Mouse (Mus musculus) hindbrain, embryonic 14.5 days (tissue): Measurements from ENCODE around the gene Fbxw28. TPM values are rescaled to one million over a fixed set of nuclear protein-coding genes. Genes with fewer than 3 reads are reported as not detected.
"Not testable (repeated sequence)": the region's sequence is repeated elsewhere in the genome, so short reads cannot be mapped to it uniquely, and the experiment has no call there.

Experiments used
- ATAC-seq: fragments of 200-750 bp; cut with Nextera tagmentation; 2 replicates; pipeline ENCODE4 v1.8.0; 2017; ENCODE audit warnings: moderate number of reproducible peaks, mild to moderate bottlenecking, moderate TSS enrichment, moderate library complexity; ENCODE audit not compliant: low FRiP score
- DNase-seq: peaks from one replicate; pipeline ENCODE4 v3.0.0-alpha.2; 2015; ENCODE audit warnings: low spot score
- H3K27ac ChIP-seq: fragments of 300-500 bp; sonication (generic); 2 replicates; pipeline ENCODE4 v1.5.1; 2014; ENCODE audit warnings: mild to moderate bottlenecking, moderate library complexity
- H3K27me3 ChIP-seq: fragments of 300-500 bp; sonication (generic); 2 replicates; pipeline ENCODE4 v1.6.1; 2014; ENCODE audit warnings: mild to moderate bottlenecking, low read length, mixed read lengths; ENCODE audit not compliant: control insufficient read depth, insufficient read depth
- H3K36me3 ChIP-seq: fragments of 300-500 bp; sonication (generic); replicated peaks from 2 replicates; pipeline ENCODE4 v1.6.1; 2014; ENCODE audit not compliant: control insufficient read depth, insufficient read depth
- H3K4me1 ChIP-seq: fragments of 300-500 bp; sonication (generic); replicated peaks from 2 replicates; pipeline ENCODE4 v1.6.1; 2014; ENCODE audit warnings: antibody characterized with exemption, low read length, mixed read lengths; ENCODE audit not compliant: control insufficient read depth, insufficient read depth
- H3K4me2 ChIP-seq: fragments of 300-500 bp; sonication (generic); replicated peaks from 2 replicates; pipeline ENCODE4 v1.6.1; 2014; ENCODE audit warnings: mild to moderate bottlenecking, moderate library complexity
- H3K4me3 ChIP-seq: fragments of 300-500 bp; sonication (generic); replicated peaks from 2 replicates; pipeline ENCODE4 v1.5.1; 2014; ENCODE audit warnings: mild to moderate bottlenecking, low read length
- H3K9ac ChIP-seq: fragments of 300-500 bp; sonication (generic); 2 replicates; pipeline ENCODE4 v1.6.1; 2014
- H3K9me3 ChIP-seq: fragments of 300-500 bp; sonication (generic); 2 replicates; pipeline ENCODE4 v1.6.1; 2016; ENCODE audit warnings: low read length; ENCODE audit not compliant: control insufficient read depth
- WGBS: fragments of 180-500 bp; shearing (Covaris S2); extraction: QIAGEN DNeasy Blood & Tissue Kit; methylation state at CpG from one replicate; pipeline ENCODE4 v1.1.7; 2014; 5-methylcytosine and 5-hydroxymethylcytosine counted together
- polyA plus RNA-seq: library from polyadenylated mRNA; unstranded; fragments of >200 nt; fragmentation: Nextera tagmentation; extraction: Ambion mirVana; gene quantifications from 2 replicates; pipeline ENCODE4 v1.2.1, GENCODE M21; 2014

The Fbxw28 gene
- polyA plus RNA-seq: not detected in 2 replicates

- not testable (repeated sequence) for H3K4me2 ChIP-seq, H3K4me3 ChIP-seq, H3K9ac ChIP-seq, H3K36me3 ChIP-seq, DNase-seq, H3K4me1 ChIP-seq, H3K27me3 ChIP-seq, ATAC-seq, H3K9me3 ChIP-seq, H3K27ac ChIP-seq
- no CpG with 5 or more reads among the region's 1 CpGs for WGBS
These were observed at the start of gene Fbxw28 for GRCm38 (mm10) chr9:109339559-109339958. Gene Fbxw28 (minus strand): TSS chr9:109339659.

GRCm38 (mm10) chr9:109287576-109287975 lies 51.9 kb downstream of the Fbxw28 start, which contains the start of gene Fbxw14:
Gene Fbxw14 (minus strand): TSS chr9:109287676.
- not testable (repeated sequence) for H3K4me2 ChIP-seq, H3K9me3 ChIP-seq, H3K4me3 ChIP-seq, H3K27ac ChIP-seq, H3K36me3 ChIP-seq, H3K9ac ChIP-seq, DNase-seq, H3K4me1 ChIP-seq, H3K27me3 ChIP-seq, ATAC-seq
- WGBS: no CpG with 5 or more reads among the region's 1 CpGs

Other genes starting within 250 kb of the Fbxw28 start
- gene Plxnb1, start 244.3 kb downstream of the Fbxw28 start, polyA plus RNA-seq: 14.2 and 16.6 TPM in 2 replicates
- gene Fbxw21, start 177.6 kb downstream of the Fbxw28 start, polyA plus RNA-seq: not detected in 2 replicates
- gene Fbxw13, start 143.7 kb downstream of the Fbxw28 start, polyA plus RNA-seq: not detected in 2 replicates
- not detected in 2 replicates for gene Fbxw20, start 104.9 kb downstream of the Fbxw28 start, polyA plus RNA-seq
- gene Fbxw14, start 52.0 kb downstream of the Fbxw28 start, polyA plus RNA-seq: not detected in 2 replicates
- gene Fbxw22, start 64.6 kb upstream of the Fbxw28 start, polyA plus RNA-seq: not detected in 2 replicates
- gene Fbxw16, start 109.5 kb upstream of the Fbxw28 start, polyA plus RNA-seq: not detected in 2 replicates
- gene Fbxw19, start 156.2 kb upstream of the Fbxw28 start, polyA plus RNA-seq: not detected in 2 replicates
- not detected in 2 replicates for gene Fbxw15, start 228.6 kb upstream of the Fbxw28 start, polyA plus RNA-seq